Mouse (Mus musculus) MEL-GATA-1-ER (cell line): Measurements from ENCODE around the gene Sgf29.
A peak's percentile ranks its signal among the peaks of the same experiment; 100 is the strongest.

Source experiments
- DNase-seq: peaks from one replicate; pipeline ENCODE4 v3.0.0-alpha.2; 2012; ENCODE audit warnings: low read depth; ENCODE audit errors: extremely low read depth

Gene Sgf29

DNA sequence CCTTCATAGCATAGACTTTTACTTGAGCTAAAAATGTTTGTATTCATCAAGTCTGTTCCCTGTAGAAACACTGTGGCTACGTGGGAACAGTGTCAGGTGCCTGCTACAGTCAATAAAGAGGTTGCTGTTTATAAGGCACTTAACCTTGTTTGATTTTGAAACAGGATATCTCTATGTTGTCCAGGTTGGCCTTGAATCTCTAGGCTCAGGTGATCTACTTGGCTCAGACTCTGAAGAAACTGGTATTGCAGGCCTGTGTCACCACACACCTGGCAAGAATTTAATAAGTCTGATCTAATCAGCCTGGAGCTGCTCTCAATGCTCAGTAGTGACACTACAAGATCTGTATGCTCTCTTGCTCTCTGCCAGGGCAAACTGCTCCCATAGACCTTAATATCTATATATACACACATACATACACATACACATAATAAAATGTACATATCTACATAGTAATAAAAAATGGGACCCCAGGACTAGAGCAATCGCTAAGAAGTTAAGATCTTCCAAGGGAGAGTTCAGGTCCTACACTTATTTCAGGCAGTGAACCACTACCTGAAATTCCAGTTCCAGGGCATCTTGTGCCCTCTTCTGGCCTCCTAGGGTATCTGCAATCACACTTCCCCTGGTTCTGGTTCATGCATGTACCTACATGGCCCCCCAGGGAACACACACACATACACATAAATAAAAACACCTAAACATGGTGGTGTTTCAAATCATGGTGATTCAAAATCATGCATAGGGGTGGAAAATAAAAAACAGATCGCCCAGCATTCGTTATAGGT, 12.2 kb upstream of the Sgf29 start:
- no peak for DNase-seq

DNA sequence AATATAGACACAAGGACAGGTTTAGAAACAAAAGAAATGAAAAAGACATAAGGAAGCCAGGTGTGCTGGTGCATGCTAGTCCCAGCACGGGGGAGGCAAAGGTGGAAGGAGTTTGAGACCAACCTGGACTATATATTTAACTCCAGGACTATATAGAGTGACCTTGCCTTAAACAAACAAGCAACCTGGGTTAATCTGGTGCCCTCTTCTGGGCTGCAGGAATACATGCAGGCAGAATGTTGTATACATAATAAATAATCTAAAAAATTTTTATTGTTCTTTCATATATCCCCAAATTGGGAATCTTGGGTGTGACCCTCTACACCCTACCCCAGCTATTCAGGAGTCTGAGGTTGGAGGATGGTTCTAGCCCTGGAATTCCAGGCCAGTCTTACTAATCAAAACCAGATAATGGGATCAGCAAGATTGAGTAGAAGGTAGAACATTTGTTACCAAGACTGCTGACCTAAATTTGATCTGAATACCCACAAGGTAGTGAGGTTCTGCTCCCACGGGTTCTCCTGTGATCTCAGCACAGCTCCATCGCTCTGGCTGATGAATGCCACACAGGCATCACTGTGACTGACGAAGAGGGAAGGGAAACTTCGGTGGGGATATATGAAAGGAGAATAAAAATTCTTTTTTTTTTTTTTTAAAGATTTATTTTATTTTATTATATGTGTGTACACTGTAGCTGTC, 6.4 kb upstream of the Sgf29 start:
- no peak for DNase-seq

DNA sequence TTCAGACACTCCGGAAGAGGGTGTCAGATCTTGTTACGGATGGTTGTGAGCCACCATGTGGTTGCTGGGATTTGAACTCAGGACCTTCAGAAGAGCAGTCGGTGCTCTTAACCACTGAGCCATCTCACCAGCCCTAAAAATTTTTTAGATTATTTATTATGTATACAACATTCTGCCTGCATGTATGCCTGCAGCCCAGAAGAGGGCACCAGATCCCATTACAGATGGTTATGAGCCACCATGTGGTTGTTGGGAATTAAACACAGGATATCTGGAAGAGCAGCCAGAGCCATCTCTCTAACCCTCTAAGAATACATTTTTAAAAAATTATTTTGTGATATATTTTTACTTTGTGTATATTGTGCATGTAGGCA, 5.9 kb upstream of the Sgf29 start:
- peak; percentile 63 for DNase-seq

DNA sequence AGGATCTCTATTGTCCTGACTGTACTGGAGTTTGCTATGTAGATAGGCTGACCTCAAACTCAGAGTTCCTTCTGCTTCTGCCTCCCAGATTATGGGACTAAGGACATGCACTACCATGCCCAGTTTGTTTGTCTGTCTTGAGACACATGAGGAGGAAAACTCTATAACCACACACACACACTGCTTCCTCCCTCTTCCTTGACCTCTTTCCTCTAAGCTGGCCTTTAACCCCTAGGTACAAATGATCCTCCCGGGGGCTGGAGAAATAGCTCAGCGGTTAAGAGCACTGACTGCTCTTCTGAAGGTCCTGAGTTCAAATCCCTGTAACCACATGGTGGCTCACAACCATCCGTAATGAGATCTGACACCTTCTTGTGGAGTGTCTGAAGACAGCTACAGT, 4.8 kb upstream of the Sgf29 start:
- DNase-seq, result no peak

DNA sequence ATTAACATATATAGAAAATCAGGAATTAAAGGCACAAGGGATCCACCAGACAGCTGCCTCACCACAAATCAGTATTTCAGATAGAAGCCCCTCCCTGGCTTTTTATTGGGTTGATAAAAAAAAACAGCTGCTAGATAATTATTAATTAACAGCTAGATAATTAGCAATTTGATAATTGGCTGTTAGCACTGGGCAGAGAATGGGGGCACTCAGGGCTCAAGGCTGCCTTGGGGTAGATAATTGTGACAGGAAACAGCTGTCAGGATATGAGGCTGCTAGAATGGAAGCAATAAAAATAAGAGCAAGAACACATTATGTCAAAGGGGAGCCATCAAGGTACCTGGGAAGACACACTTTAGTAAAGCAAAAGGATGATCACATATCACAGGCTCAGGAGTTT, 4.2 kb upstream of the Sgf29 start:
- no peak for DNase-seq

DNA sequence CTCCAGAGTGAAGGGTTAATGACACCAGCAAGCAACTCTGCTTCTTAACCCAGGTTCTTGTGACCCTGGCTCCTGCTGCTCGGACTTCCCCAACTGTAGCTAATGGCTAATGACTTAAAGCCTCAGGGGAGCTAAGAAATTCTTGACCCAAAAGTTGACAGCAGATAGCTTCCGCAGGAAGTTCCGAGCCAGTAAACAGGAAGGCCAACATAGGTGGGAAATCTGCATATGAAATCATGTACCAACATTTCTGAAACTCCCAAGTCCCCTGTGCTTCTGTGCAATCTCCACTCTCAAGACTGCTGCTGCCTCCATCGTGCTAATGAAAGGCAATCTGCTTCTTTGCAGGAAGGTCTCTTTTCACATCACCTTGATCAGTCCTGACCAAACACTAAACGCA, 3.4 kb upstream of the Sgf29 start:
- DNase-seq, result no peak

DNA sequence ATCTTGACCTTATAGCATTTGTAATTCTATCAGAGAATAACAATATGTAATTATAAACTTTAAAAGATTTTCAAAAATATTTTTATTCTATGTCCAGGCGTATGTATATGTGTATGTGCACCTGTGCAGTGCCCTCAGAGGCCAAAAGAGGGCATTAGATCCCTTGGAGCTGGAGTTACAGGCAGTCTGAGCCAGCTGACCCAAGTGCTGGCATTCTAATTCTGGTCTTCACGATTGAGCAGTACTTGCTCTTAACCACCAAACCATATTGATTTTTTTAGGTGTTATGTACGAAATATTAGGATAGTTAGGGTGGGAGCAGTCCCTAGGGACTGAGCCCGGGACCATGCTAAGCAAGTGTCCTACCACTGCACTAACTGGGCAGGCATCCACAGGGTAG, 623 bp upstream of the Sgf29 start:
- DNase-seq, result no peak

DNA sequence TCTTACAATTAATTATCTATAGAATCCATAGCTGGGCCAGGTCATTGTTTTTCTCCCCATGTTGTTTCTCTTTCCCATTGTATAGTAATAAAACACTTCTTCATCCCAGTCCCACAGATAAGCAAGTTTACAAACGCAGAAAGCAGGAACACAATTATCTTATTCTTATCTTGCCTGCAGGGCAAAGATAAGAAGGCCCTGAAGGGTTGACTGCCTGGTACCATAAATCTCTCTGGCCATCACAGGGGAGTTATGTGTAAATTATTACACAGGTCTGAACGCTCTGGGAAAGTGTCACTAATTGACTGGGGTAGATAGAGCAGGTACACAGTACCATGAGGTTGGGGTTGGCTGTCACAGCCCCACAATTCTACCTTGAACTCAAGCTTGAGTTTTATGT, 1.7 kb downstream of the Sgf29 start:
- DNase-seq, result no peak

DNA sequence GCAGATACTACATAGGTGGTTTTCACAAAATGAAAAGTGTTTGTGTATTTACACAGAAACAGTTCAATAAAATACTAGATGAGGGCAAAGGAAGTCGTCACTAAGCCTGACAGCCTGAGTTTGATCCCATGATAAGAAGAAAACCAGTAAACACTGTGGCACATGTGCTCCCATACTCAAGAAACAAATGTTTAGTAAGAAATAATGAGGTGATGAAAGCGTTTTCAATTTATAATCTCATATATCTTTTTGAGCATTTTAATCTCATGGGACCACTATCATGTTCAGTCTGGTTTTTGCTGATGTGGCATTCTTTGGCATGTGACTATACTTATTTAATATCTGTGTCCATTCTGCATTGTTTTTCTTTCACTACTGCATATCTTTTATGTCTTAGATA, 4.9 kb downstream of the Sgf29 start:
- DNase-seq, result no peak

DNA sequence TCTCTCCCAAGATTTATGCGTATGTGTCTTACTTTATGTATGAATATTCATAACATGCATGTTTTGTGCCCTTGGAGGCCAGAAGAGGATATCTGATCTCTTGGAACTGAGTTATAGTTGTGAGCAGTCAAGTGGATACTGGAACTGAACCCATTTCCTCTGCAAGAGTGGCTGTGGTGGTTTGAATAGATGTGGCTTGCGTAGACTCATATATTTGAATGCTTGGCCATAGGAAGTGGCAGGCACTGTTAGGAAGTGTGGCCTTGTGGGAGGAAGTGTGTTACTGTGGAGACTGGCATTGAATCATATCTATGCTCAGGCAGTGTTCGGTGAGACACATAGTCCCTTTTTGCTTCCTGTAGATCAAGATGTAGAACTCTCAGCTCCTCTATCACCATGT, 6.6 kb downstream of the Sgf29 start:
- DNase-seq, result peak; percentile 47

DNA sequence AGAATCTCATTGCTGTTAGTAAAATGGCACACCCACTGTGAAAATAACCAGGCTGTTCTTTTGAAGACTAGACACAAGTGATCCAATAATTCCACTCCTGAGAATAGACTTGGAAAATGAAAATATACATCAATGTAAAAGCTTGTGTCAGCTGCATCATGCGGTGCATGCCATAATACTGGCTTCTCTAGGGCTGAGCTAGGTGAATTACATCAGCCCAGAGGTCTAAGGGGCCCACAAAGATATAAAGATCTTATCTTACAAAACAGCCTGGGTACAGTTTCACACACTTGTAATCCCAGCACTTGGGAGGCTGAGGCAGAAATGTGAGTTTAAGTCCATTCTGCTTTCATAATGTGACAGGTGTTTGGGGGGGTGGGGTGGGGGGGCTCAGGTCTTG, 8.4 kb downstream of the Sgf29 start:
- no peak for DNase-seq

DNA sequence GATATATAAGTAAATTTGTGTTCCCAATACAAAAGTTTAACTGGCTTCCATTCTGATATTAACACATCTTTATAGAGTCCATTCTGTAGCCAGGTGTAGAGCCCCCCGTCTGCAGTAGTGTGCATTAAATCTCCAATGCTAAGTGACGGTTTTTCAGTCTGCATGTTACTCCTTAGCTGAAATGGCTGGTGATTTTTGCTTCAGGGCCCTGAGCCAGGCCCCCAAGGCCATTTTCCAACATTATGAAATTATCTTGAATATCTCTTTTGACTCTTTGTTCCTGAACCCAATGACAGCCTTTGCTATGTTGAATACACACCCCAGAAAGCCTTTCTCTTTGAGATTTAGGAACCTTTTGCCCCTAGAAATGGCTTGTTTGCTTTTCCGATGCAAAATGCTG, 10.7 kb downstream of the Sgf29 start:
- no peak for DNase-seq

DNA sequence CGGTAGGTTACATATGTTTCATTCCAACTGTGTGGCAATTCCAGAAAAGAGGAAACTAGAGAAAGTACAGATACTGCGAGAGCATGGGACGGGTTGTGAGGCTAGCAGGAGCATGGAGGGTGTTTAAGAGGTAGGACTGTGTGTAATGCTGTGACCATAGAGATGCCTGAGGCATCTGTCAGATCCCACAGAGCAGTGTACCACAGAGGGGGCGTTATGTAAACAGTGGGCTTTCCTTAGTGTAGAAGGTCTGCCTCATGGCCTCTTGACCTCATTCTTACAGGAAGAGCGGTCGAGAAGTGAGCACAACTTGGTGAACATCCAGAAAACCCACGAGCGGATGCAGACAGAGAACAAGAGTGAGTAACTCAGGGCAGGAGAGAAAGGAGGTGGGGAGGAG, 14.5 kb downstream of the Sgf29 start:
- no peak for DNase-seq

DNA sequence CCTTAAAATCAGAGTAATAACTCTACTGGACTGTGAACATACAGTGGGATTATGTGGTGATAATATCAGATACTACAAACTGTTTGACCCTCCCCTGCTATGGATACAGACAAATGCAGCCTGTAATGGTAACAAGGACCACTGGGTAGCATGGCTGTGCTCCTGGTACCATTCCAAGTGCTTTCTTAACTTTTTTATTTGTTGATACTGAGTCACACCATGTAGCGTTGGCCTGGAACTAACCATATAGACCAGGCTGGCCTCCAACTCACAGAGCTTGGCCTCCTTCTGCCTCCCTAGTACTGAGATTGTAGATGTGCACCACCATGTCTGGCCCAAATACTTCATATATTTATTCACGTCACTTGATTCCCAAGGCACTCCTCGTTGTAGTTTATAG, 16.2 kb downstream of the Sgf29 start:
- no peak for DNase-seq

DNA sequence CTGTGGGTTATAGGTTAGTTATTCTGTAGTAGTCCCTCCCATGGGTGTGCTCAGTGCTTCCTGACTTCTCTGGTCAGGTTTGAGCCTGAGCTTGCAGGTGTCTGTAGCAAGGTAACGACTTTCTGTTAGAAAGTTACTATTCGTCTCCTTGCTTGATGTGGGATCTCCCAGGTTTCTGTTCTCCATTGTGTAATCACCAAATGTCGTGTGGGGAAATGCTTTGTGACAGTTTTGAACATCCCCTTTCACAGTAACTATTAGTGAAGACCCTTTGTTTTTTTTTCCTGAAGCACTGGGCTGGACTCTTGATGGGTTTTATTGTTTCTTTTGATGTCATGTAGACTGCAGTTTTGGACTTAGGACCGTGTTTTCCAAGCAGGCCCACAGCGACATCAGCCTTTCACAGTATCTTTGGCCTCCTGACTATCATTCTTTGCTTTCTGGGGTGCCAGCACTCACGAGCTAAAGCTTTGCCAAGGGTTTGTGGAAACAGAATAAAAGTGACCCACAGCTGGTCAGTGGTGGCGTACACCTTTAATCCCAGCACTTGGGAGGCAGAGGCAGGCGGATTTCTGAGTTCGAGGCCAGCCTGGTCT, 18.5 kb downstream of the Sgf29 start:
- DNase-seq, result no peak

DNA sequence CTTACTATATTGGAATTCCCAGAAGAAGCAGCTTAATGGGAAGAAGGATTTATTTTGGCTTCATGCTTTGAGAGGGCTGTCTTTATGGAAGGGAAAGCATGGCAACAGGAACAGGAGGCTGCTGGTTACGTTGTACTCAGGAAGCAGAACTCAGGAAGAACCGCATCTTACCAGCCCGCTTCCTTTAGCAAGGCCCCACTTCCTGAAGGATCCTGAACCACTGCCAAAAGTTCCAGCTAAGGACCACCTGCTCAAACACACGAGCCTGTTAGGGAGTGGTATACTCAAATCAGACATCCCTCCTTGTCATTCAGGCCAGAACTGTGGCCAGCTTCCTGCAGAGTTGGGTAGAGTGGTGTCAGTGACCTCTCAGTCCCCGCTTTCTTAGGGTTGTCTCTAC, 19.3 kb downstream of the Sgf29 start:
- DNase-seq, result no peak

DNA sequence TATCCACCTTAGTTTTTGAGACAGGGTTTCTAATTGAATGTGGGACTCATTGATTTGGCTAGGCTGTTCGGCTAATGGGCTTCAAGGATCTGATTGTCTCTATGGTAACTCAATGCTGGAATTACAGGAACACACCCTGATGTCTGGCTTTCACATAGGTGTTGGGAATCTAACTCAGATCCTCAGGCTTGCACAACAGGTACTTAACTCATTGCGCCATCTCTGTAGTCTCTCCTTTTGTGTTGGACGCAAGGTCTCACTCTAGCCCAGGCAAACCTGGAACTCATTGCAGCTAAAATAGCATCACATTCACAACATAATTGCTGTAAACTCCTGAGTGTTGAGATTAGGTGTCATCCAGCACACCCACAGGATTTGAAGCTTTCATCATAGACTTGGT, 21.0 kb downstream of the Sgf29 start:
- DNase-seq, result no peak

DNA sequence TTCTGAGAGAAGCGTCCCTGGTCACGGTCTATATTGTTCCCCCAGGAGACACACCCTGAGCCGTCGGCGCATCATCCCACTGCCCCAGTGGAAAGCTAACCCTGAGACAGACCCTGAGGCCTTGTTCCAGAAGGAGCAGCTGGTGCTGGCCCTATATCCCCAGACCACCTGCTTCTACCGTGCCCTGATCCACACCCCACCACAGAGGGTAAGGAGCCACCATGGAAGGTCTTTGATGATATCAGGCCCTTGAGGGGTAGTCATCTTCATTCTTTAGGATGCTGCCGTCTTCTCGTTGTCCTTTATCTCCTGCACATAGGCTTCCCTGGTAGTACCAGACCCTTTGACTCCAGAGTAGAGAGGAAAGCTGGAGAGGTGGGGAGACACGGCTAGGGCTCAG, 23.0 kb downstream of the Sgf29 start:
- no peak for DNase-seq

DNA sequence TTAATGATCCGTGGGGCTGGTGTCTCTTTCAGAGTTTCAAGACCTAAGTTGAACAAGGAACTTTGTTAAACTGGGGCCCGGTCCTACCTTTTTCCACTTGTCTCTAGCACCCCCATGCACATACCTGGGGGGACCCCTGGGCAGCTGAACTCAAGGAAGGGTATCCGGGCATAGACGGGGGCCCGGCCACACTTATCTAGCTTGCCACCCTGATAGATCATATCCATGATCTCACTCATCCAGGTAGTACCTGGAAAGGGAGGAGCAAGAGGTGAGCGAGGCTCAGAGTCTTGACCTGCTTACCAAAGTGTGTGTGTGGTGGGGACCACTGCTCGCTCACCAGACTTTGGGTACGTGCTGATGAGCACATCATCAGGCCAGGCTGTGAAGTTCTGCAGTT, 26.0 kb downstream of the Sgf29 start:
- DNase-seq, result no peak

DNA sequence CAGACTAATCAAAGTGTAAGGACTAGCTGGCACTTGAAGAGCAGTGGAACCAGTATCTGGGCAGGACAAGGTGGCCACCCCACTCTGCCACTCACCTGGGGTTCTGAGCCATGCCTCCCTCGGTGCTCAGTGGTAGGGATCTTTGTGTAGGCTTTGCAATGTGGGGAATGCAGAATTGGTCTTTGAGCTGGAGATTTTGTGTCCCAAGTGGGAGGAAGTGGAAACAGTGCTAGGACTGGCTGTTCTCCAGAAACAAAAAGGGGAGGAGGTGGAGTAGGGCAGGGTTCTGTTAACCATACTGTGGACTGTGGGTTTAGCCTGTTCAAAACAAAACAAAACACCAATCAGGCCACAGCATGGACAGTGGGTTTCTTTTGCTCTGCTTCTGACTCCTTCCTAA, 27.1 kb downstream of the Sgf29 start, which contains the start of gene Sult1a1:
Sult1a1 (minus strand) TSS at position 226 of the 400 bp plus-strand sequence.
- DNase-seq, result no peak

DNA sequence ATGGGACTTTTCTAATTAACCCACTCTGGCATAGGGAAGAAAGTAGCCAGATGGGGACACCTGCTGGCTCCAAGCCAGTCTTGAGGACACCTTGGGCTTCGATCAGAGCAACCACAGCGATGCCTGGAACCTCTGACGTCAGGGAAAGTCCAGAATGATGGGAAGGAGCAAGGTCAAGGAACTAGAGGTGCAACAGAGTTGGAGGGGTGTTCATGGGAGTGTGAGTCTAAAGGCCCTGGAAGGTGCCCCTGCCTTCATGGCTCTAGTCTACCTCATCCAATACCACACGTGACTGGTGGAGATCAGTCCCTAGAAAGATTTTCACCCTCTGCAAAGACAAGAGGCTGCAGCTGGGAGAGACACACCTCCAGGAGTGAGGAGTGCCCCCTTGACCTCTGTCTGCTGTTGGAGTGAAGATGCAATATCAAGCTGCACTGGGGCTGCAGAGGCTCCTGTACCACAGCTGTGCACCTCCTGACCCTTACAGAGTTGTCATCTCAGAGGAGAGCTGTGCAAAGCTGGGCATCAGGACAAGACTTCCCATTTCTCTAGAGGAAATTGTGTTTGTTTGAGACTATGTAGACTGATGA, 27.6 kb downstream of the Sgf29 start:
- DNase-seq, result no peak

DNA sequence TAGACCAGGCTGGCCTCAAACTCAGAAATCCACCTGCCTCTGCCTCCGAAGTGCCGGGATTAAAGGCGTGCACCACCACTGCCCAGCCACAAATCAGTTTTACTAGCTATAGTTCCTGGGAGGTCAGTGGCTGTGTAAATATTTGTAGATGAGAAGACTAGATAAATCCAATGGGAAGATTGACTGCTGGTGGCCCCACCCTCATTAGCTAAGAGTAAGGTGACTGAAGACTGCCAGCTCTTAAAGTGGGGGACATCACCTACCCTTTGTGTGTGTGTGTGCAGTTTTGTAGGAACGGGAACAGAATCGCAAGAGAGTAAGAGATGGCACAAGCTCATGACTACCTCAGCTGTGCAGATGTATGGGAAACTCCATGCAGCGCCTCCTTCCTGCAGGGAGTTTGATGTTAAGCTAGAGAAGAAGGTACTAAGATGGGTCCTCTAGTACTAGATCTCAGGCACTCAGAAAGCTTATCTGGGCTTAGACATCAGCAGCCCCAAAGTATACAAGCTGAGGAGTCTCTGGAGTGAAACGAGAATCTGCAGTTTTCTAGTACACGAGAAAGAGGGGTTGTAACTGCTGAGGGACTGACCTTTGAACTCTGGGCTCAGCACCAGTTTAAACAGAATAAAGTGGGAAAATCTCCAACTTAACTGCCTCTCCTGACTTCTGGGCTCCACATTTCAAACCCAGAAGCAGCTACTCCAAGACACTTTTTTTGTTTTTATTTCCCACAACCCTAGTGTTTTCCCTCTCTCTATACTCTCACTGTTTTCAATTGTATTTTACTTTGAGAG, 29.6 kb downstream of the Sgf29 start:
- no peak for DNase-seq
